Mouse (Mus musculus): ENCODE measurements around the gene Psmb5.

GRCm38 (mm10) chr14:54582536-54582935 lies 35.3 kb downstream of the Psmb5 start:
- TF ChIP-seq CTCF (IDR thresholded peaks at IDR 0.05; ENCODE audit: insufficient read depth, low read length) (no peak), POLR2A (IDR thresholded peaks at IDR 0.05; ENCODE audit: borderline replicate concordance, extremely low read depth, low read depth, low read length) (no peak)

Data from lung, adult 2 months (tissue).